Mouse (Mus musculus) right cerebral cortex, postnatal 36 days (tissue): ENCODE measurements around the gene Slc6a4.
"Not testable (repeated sequence)": the region's sequence is repeated elsewhere in the genome, so short reads cannot be mapped to it uniquely, and the experiment has no call there.

Experiments used
- DNase-seq, 2 experiments: peaks; one replicate each; pipeline ENCODE4 v3.0.0; 2022; ENCODE audit warnings: low spot score in 2 of 2, mixed read lengths in 1 of 2

Slc6a4 gene

DNA sequence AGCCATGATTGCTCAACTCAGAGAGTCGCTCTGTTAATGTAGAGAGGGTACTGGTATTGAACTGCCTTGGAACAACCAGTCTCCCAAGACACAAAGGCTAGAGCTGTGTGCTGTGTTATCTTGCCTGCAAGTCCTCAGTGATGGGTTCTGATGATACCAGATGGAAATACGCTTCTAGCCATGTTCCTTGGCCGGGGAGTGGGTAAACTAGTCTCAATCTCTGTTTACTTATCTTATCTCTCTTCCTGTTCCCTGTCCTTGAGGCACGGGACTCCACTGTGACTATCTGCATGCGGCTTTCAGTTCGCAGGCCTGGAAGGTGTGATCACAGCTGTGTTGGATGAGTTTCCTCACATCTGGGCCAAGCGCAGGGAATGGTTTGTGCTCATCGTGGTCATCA, 21.1 kb downstream of the Slc6a4 start:
- no peak for DNase-seq

DNA sequence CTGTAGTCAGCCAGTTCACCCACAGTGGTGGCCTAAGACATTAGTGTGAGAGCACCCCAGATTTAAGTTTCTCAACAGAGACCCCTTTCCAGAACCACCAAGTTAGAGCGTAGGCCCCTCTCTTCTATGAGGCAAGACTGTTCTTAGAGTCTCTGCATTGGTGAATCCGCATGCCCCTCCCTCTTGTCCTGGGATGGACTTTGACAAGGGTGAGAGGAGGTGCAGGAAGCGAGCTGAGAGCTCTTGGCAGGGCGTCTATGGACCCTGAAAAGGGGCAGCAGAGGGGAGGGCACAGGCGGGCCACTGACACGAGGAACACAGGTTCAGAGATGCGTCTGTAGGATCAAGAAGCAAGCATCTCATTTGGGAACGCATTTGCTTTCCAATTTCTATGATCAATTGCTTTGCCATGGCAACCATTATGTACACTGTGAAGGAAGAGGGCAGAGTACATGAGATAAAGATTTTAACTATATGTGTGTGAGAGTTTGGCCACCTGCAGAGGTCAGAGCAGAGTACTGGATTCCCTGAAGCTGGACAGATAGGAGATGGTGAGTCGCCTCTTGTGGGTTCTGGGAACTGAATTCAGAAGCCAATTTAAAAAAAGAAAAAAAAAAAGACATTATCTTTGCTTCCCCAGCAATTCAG, 23.5 kb downstream of the Slc6a4 start:
- DNase-seq: no peak

DNA sequence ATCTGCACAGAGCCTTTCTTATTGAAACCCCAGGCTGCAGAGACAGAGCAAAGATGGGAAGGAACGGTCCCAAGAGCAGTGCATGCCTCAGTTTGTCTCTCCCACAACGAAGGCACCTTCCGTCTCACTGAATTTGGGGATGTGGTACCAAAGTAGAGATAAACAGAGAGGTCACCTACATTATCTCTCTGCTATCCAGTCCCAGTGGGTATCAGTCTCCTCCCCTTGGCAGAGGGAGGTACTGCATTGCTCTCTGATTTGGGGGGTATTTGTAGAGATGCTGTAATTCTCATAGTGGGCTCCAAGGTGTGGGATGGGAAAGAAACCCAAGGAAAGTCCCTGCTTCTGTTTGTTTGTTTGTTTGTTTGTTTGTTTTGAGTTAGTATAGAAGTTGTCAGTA, 28.2 kb downstream of the Slc6a4 start:
- DNase-seq: no peak

DNA sequence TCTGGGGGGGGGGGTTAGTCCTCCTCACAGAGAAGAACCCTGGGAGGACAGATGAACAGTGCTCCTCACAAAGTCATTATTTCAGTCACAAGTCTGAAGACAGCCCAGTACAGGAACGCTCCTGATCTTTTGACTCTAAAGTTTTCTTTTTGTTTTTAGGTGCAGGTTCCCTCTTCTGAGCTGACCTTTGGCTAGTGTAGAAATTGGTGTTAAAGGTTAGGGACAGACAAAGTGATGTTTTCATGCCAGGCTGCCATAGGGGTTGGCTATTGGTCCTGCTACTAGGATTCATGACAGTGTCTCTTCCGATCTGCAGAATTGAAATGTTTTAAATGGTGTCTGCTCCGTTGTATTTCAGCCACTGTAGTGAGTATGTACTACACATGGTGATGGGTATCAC, 29.8 kb downstream of the Slc6a4 start:
- DNase-seq: no peak

DNA sequence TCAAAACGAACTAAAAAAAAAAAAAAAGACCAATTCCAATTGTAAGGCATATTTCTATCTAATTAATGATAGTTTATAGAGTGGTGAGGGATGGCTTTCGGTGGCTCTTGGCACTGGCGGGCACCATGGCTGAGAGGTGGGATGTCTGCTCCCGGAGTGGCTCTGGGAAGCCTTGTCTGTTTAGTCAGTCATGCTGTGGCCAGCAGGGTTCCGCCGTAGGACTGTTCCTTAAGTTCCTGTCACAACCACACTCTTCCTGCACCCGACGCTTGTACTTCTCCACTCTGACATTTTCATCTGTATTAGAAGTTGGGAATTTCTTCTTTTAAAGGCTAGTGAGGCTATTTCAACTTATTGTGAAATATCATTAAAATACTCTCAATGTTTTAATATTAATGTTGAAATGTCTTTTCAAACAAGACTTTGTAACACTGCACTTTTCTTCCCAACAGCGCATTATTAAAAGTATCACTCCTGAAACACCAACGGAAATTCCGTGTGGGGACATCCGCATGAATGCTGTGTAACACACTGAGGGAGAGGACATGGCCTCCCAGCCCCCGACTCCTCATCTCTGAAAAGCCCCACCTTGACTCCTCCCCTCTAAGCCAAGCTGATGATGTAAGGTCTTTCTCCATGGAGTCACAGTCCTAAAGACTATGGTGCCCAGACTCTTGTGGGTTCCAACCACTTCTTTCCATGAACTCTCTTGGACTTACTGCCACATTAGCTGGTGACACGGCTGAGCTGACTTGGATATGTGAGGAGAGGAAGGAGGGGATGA, 32.9 kb downstream of the Slc6a4 start:
- DNase-seq: no peak

DNA sequence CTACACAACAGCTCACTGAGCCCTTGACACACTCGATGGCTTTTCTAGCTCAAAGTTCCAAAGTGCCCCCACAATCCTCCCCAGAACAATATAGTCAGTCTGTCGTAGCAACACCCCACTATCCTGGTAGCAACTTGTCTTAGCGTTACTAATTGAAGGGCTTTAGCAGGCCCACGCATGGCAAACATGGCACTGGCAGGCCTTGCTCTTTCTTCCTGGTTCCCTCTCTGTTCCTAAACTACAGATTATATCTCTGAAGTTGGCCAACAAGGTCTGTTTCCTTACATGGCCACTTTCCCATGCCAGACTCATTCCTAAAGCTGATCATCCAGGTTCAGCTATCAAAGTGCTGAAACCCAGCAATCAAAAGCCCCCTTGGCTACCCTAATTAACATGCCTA, 43.5 kb downstream of the Slc6a4 start:
- no peak for DNase-seq

DNA sequence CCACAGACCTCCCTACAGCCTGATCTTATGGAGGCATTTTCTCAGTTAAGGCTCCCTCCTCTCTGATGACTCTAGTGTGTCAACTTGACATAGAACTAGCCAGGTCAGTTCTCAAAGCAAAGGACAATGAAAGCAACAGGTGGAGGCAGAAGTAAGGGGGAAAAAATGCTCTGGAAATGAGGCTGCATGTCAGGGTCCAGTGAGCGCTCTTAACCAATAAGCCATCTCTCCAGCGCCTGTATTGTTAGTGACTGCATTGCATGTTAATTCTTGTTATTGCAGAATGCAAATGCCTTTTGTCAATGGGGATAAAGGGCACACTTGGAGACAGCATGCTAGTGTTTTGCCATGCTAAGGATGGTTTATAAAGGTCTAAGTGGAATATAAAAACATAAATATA, 44.4 kb downstream of the Slc6a4 start:
- no peak for DNase-seq

DNA sequence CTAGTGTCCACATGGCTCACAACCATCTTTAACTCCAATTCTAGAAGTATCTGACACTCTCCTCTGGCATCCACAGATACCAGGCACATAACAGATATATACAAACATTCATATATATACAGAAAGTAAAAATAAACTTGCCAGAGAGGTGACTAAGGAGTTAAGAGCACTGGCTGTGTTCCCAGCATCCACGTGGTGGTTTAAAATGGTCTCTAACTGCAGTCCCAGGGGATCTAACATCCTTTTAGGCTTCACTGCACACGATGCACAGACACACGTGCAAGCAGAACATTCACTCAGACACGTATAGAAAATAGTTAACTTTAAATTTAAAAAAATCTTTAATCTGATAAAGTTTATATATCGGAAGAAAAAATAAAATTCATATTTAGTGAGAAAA, 63.5 kb downstream of the Slc6a4 start:
- DNase-seq: no peak

DNA sequence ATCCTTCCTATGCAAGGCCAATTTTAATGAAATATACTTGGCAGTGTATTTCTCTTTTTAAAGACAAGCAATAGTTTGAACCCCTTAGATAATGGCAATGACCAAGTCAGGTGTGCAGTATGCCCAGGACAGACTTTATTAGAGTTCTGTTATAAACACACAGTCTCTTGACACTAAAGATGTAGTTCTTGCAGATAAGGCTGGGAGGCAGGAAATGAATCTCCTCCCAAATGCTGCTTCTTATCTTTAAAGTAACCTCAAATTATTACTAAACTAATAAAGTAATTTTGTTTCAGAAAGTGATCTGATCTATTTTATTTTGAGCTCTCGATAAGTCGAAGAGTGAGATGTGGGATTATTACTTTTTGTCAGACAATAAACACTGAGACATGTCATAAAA, 65.0 kb downstream of the Slc6a4 start:
- no peak for DNase-seq

DNA sequence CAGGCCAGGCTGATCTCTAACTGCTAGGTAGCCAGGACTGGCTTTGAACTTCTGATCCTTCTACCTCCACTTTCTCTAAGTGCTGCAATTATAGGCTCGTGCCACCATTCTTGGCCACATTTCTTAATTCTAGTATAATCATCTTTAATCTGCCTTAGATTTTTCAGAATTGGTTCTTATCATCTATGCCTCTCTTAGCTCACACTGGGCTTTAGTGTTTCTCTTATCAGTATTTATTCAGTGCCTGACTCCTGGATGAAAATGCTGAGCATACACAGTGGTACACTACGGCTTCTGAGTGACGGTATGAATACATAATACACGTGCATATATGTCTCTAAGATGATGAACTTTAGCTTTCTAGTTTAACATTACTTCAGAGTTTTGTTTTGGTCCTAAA, 70.4 kb downstream of the Slc6a4 start:
- DNase-seq: no peak

DNA sequence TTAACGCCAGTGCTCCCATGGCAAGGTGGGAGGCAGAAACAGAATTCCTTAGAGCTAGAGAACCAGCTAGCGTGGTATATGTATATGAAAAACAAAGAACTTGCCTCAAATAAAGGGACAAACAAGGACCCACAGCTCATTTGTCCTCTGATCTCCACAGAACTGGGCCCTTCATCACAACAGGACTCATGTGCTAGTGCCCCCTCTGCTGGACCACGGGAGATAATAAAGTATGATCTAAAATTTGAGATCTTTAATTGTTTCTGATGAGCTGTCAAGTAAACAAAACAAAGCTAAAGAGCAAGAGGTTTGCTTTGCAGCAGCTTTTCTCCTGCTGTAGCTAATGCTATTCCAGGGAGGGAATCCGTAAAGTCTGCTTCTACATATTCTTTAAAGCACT, 72.3 kb downstream of the Slc6a4 start:
- DNase-seq: no peak

DNA sequence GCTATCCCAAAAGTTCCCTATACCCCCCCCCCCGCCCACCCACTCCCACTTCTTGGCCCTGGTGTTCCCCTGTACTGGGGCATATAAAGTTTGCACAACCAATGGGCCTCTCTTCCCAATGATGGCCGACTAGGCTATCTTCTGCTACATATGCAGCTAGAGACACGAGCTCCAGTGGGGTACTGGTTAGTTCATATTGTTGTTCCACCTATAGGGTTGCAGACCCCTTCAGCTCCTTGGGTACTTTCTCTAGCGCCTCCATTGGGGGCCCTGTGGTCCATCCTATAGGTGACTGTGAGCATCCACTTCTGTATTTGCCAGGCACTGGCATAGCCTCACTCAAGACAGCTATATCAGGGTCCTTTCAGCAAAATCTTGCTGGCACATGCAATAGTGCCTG, 78.9 kb downstream of the Slc6a4 start:
- not testable (repeated sequence) for DNase-seq

DNA sequence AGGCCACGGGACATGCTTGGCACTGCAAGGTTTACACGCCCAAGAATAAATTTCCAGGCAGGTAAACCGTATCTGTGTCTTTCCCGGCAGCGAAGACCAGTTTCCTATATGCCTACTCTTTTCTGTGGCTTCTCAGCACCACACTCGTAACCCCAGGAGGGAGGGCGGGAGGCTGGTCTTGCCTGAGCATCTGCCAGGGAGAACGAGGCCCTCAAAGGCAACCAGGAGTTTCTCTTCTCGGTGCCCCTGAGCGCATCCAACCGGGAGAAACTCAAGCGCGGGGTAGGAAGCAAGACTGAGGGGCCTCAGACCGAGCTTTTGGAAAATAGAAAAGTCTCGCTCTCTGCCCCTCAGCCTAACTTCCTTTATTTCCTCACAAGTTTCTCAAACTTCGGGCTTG, 79.4 kb downstream of the Slc6a4 start:
- DNase-seq: peak in 1 of 2 experiments; percentile 6

DNA sequence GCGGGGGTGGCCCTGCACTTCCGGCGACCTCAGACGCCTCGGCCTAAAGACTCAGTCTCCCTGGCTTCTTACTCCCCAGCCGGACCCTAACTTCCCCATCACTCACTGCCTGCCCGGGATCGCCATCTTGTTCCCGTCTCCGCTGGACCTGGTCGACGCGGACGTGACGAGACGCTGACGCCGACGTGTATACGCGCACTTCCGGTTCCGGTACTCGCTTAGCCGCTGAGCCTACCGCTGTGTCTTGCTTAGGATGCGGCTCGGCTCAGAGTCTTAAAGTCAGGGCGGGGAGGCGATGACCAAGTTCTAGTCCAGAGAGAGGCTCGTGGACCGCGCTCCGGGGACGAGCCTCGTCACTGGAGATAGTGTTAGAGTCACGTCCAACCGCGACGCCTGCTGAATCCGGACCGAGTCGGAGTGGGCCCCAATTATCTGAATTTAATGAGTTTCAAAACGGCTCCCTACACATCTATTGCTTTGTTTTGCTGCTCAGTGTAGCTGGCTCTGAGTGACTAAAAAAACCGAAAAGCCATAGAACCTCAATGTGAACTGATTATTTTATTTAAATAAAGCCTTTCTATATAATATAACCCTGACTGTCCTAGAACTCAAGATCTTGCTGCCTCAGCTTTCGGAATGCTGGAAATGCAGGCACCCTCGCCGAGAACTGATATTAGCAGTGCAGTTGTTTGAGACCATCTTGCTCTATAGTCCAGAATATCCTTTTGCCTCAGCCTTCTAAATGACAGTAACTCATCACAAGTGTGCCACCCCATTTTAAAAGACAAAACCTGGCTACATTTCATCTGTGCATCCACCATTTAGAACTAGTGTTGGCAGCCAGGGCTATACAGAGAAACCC, 80.1 kb downstream of the Slc6a4 start, which contains the start of gene Nsrp1:
Gene Nsrp1 (minus strand): TSS at position 163 of the 862 bp plus-strand sequence.
- DNase-seq: peak; percentile 92 to 94

DNA sequence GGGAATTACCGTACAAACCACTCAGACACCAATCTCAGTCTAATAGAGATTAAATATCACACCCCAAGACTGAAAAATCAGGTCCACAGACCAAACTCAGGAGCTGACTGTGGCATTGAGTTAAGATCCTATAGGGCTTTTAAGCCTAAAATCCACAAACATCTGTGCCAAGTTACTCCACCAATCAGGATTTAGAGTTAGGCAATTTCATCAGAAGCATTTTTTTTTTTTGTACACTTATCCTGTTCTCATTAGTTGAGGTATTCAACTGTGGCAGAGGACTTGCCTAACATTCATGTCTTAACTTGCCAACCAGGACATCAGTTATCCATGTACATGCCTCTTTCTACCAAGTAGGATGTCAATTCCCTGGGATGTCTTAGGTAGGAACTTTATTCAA, 81.0 kb downstream of the Slc6a4 start:
- DNase-seq: no peak
